Mouse (Mus musculus) spleen, adult 2 months (tissue): ENCODE results near the gene Hba-a2.

Experiments
- CTCF ChIP-seq: fragments of 200-500 bp; IDR thresholded peaks from 2 replicates; pipeline ENCODE4 v1.5.1; 2011; ENCODE audit warnings: mild to moderate bottlenecking, inconsistent platforms; ENCODE audit not compliant: insufficient read depth, insufficient read length, insufficient replicate concordance; ENCODE audit errors: extremely low read depth
- POLR2A ChIP-seq: fragments of 200-500 bp; IDR thresholded peaks from 2 replicates; pipeline ENCODE4 v1.6.1; 2011; ENCODE audit warnings: low read depth, low read length, inconsistent platforms

- TF ChIP-seq POLR2A (no peak), CTCF (no peak)
Observed at GRCm38 (mm10) chr11:32302824-32303419, 6.6 kb downstream of the Hba-a2 start.
